Mouse (Mus musculus) c-Kit-negative CD71-positive TER-119-positive erythroid progenitor cells, embryonic 14.5 days (primary cell): Measurements from ENCODE around the gene Ndrg3.

Source experiments
- DNase-seq: peaks from one replicate; pipeline ENCODE4 v3.0.0-alpha.2; 2013; ENCODE audit warnings: low read depth, low spot score

Ndrg3 gene

DNA sequence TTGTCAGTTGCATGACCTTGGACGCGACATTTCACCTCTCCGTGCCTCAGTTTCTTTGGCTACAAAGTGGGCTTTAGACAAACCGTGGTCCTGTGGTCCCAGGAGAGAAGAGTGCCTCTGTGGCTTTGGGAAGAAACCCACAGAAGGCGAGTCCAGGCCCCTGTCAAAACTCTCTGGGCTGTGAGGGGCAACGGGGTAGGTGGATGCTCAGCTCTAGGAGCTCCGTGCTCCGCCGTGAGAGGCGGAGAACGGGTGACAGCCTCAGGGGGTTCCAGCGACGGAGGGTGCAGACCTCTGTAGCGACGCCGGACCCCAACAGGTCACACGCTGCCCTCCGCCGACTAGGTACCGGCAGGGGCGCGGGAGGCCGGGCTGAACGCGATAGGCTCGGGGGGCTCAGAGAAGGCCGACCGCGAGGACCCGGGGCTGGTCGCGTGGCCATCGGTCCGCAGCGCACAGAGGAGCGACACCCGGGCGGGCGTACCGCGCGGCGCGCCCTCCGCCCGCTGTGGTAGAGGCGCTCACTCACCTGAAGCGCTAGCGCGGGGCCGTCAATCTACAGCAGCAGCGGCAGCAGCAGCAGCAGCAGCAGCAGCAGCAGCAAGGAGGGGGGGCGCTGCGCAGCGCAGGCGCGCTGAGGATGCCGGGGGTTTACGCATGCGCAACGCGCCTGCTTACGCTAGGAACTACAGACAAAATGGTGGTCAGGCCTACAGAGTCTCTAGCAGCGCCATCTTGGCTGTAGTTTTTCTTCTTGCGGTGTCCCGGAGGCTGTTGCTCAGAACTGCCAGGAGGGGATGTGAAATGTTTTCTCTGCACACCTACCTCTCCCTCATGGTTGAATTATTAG is at the start of gene Ndrg3:
TSS of gene Ndrg3 (minus strand) at position 587 of the 850 bp plus-strand sequence.
- DNase-seq, result peak; percentile 95

- no peak for DNase-seq
These were observed 49.6 kb upstream of the Ndrg3 start for GRCm38 (mm10) chr2:157041421-157041820.

GRCm38 (mm10) chr2:157040649-157041046 is 48.8 kb upstream of the Ndrg3 start:
- no peak for DNase-seq

DNA sequence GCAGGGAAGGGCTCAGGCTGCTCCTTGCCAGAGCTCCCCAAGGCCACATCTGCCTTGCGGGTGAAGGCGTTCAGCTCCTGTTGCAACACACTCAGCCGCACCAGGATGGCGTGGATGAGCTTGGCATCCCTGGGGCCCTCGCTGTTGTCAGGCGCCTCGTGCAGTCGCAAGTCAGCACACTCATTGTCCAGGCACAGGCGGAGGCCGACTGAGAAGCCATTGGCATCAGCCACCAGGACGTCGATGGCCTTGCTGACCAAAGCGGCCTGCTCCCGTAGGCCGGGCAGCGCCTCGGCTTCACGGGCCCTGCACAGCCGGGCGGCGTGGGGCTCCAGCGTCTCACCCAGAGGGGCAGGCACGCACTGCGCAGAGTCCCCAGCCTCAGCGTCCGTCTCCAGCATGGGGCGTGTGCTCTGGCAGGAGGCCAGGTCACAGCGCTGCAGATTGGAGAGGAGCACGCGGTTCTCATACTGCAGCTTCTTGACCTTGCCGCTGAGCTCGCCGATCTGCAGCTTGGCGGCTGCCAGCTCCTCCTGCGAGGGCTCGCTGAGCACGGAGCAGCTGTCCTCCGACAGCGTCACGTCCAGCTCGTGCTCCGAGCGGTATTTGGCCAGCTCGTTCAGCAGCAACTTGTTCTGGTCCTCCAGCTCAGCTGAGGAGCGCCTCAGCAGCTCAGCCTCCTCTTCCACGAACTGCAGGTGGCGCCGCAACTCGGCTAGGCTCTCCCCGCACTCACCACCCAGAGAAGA is 48.2 kb upstream of the Ndrg3 start:
- no peak for DNase-seq

DNA sequence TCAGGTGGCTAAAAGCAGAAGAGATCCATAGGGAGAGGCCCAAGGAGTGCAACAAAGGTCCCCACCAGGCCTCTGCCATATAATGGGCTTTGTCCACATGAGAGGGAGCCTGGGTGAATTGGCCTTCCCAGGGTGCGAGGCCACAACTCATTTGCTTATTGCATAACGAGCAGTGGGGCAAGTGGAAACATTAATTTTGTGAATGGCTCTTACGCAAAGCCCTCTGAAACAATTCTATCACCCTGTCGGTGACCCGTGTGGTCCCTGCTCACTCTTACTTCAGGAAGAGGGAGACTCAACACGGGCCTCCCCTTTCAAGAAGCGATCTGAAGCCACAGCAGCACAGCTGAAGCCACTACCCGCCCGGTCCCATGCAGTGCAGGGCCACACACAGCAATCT is 45.4 kb upstream of the Ndrg3 start:
- DNase-seq, result no peak

- DNase-seq, result no peak
These were observed 44.5 kb upstream of the Ndrg3 start for GRCm38 (mm10) chr2:157036400-157036799.

DNA sequence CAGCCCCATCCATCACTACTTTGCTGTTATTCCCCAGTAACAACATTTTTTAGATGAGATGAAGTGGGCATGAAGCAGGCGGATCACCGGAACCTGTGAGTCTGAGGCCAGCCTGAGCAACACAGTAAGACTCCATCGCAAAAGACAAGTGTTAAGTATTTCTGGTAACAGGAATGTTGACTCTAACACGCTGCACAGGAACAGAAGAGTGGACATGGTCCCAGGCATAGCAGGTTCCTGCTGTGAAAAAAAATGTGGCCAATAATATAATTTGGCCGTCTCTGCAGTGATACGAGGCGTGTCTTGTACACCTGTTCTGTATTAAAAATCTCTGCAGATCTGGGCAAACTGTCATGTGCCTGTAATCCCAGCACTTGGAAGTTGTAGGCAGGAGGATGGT is 43.5 kb upstream of the Ndrg3 start:
- DNase-seq, result no peak

DNA sequence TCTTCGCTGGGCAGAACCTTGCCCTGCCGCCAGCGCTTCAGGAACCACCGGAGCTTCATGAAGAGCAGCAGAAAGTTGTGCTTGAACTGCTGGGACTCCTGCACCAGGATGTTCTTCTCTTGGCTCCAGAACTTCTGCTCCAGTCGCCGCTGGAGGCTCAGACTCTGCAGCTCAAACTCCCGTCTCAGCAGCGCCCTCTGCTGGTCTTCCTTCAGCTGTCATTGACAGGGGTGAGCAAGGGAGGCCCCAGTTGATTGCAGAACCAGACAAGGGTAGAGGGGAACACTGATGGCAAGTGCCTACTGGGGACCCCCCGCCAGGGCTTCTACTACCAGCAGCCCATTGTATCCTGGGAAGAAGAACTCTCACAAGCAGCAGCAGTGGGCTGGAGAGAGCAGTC is 38.9 kb upstream of the Ndrg3 start:
- DNase-seq, result peak; percentile 79

DNA sequence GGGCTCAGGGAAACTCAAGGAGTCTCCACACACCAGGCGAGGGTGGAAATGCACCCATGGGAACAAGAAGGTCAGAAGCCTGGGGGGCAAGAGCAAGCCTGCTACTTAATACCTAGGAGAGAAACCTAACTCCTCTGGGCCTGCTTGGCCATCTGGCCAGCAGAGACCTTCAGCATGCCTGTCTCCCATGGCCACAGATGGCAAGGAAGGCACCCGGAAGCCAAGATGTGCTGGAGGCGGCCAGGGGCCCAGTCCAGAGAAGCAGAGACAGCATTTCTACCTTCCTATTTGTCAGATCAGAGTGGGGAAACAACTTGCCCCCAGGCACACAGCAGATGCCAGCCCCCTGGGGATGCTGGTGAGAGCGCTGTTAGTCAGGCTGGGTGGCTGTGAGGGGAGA is 36.4 kb upstream of the Ndrg3 start:
- DNase-seq, result no peak

DNA sequence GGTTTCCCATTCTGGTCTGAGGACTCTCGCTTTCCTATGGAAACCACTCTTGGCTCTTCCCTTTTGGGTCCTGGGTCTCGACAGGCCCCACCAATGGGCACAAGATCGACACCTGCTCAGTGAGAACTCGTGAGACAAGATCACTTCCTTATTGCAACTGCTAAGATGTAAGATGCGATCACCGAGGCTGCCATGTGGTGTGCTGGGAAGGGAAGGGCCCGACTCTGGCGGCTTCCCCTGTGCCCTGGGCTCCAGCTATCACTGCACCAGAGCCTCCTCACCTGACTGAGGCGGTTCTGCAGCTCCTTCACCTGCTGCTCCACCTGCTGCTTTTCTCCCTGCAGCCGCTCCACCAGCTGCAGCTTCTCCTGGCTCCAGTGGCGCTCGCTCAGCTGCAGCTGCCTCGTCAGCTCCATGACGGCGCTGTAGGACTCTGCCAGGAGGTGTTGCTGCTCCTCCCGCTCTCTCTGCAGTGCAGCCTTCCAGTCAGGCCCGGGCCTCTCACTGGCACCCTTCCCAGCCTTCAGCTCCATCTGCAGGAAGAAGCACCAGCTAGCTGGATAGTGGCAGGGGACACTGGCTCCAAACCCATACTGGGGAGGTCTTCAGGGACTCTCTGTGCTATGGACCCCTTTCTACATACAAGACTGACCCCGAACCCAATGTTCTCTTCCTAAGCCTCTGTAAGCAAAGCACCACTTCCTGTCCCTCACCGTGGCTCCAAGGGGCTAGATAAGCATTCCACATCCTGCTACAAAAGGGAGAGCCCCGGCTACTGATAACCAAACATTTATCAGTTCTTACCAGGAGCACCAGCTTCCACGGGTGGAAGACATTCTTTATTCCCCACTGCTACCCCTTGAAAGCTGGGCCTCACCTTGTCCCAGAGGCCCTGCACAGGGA is 35.5 kb upstream of the Ndrg3 start:
- peak; percentile 47 for DNase-seq

DNA sequence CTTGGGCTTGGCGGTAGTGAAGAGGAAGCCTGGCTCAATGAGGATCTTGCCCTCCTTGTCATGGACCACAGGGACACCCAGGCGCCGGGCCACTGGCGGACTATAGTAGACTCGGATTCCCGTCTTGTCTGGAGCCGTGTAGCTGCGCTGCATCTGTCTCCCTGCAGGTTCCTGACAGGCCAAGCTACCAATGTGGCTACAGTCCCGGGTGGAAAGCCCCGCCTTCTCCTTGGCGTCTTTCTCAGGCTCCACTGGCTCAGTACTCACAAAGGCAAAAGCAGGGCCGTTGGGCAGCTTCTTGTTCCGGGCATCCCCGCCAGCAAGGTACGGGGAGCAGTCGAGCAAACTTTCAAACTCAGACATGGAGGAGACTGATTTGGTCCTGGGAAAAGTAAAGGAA is 29.3 kb upstream of the Ndrg3 start:
- no peak for DNase-seq

GRCm38 (mm10) chr2:157019228-157019627 is 27.4 kb upstream of the Ndrg3 start:
- no peak for DNase-seq

- DNase-seq, result no peak
These were observed 24.8 kb upstream of the Ndrg3 start for GRCm38 (mm10) chr2:157016529-157017270.

DNA sequence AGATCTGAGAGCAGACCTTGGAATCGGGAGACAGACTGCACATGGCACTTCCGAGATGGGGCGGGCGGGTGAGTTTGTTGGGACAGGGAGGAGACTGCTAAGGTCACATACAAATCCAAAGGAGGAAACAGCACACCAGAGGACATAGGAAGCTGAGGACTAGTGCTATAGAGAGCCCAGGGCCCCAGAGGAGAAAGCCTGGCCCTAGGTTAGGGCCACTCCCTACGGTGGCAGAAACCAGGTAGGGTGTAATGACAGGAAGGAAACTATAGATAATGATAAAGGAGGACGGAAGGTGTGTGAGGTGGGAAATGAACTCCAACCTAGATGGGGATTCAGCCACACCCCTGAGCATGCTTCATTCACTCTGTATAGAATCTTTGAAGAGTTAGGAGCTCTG is 20.5 kb upstream of the Ndrg3 start:
- DNase-seq, result no peak

DNA sequence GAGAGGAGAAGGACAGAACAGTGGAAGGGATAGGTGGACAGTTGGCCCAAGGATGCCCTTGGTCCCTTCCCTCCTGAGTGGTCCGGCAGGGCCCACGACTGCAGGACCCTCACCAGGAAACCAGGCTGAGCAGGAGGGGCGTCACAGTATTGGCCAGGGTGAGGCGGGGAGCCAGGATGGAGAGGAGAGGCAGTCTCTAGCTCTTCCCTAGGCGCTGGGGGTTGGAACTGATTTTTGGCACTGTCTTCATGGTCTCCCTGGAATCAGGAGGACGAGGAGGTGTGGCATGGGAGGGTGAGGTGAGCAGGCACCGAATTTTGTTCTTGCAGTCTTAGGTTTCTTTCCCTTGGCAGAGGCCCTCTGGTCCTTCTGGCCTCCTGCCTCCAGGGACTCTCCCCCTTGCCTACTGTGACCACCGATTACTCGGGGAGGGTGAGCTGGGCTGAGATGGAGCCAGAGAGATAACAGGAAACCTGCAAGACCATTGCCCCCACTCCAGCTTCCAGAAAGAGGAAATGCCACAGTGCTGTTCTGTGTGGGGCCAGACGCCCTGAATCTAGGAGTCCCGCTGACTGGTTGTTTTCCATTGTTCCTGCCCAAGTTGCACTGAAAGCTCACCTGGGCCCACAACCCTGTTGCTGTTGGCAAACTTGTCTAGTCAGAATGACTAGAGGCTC is 18.9 kb upstream of the Ndrg3 start:
- no peak for DNase-seq

- DNase-seq, result no peak
These were observed 18.3 kb upstream of the Ndrg3 start for GRCm38 (mm10) chr2:157010121-157010520.

GRCm38 (mm10) chr2:157008509-157008908 is 16.7 kb upstream of the Ndrg3 start:
- no peak for DNase-seq

DNA sequence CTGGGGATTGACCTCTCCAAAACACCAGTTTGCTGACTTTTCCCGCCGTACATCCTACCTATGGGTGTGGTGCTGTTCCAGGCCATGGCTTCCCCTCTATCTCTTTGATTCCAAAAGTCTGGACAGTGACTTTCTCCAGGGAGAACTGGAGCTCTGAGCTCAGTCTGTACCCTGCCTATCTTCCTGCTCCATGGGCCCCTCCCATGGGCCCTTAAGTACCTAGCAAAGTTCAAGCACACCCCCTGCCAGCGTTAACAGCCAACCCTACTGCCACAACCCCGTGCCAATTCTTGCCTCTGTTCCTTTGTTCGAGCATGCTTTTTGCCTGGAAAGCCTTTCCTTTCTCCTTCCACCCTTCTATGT is 15.4 kb upstream of the Ndrg3 start:
- DNase-seq, result no peak

DNA sequence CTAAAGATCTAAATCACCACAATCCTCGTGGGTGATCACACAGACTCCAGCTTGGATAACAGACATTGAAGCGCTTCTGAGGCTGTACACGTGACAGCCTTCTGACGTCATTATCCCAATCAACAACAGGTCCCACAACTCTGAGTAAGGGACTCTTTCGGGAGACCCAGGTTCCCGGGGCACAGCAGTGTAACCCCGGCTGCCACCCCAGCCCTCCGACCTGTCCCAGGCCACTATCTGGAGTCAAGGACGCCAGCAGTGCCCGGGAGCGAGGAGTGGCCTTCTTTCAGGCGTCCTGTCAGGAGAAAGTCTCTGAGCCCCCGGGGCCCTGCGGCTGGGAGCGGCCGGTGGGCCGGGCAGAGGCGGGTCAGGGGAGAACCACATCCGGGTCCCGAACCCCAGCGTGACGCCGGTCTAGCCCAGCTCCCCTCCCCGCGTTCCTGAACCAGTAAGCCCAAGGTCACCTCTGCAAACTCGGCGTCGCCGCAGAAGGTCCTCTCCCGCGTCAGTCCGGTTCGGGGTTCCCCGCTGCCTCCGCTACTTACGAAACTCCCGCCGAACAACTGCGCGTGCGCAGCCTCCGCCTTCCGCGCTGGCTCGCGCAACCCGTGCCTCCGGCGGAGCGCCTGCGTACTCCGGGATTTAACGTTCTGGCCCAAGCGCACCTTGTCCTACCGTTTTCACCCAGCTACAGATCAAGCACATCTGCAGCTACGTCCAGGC is 14.8 kb upstream of the Ndrg3 start, which contains the start of gene Dsn1:
TSS of gene Dsn1 (minus strand) at position 644 of the 723 bp plus-strand sequence.
- peak; percentile 84 for DNase-seq

- DNase-seq, result no peak
These were observed 10.5 kb upstream of the Ndrg3 start for GRCm38 (mm10) chr2:157002321-157002720.
